Mouse (Mus musculus): ENCODE results near the gene Asb13. TPM values are rescaled to one million over a fixed set of nuclear protein-coding genes. Genes with fewer than 3 reads are reported as not detected.

Gene Asb13
- total RNA-seq (2021) = 1 to 10 TPM; 5.4 to 6.5 TPM
- long read RNA-seq, experiment 1, full-length matches to known transcripts = 15 of 21 reads
- long read RNA-seq, experiment 1, partial matches to known transcripts = 2 of 21 reads
- long read RNA-seq, experiment 1, other reads (novel, unspliced or antisense) = 4 of 21 reads
- long read RNA-seq, experiment 2, full-length matches to known transcripts = 20 of 21 reads
- long read RNA-seq, experiment 2, partial matches to known transcripts = 0 of 21 reads
- long read RNA-seq, experiment 2, other reads (novel, unspliced or antisense) = 1 of 21 reads

DNA sequence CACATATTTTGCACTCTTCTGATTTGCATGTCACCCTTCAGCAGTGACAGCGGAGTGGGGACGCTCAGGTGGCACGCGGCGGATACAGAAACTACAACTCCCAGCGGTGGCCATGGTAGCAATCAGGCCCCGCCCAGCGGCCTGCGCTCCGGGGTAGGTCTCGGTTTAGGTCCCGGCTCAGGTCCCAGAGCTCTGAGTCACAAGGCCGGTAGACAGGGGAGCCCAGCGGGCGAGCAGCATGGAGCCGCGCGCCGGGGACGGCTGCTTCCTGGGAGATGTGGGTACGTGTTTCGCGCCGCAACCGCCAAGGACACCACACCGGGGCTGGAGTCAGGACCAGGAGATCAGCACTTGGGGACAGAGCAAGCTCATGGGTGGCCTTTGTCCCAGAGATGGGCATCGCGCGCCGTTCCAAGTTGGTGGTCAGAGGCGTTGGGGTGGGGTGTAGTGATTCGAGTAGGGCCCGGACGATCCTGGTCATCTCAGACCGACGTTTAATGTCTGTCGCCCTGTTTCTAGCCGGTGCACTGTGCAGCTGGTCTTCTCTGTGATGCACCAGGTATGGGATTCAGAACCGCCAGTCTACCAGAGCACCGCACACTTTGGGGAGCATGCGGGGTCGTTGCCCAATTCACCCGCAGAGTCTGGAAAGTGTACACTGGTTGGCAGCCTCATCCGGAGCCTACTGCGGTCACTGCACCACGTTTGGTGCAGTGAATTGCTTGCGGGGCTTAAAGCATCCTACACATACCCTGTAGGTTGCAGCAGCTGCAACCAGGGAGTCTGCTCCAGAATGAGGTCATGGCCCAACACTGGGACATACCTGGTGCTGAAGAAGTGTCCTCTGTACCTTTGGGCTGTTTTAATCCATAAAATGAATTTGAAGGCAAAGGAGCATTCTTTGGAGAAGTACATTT, at the start of gene Asb13:
Gene Asb13, plus strand, starts transcription at position 138 of the 917 bp plus-strand sequence.
- intact Hi-C loops (cut with DNase I; ENCODE audit: low total_unique reads) = no loop called here
- DNase-seq = peak; percentile 84

- intact Hi-C loops (cut with DNase I; ENCODE audit: low total_unique reads) = no loop called here
- DNase-seq = no peak
Measured at GRCm38 (mm10) chr13:3590789-3591188, 43.0 kb upstream of the Asb13 start.

- intact Hi-C loops (cut with DNase I; ENCODE audit: low total_unique reads) = no loop called here
- no peak for DNase-seq
Measured at GRCm38 (mm10) chr13:3594311-3594710, 39.5 kb upstream of the Asb13 start.

DNA sequence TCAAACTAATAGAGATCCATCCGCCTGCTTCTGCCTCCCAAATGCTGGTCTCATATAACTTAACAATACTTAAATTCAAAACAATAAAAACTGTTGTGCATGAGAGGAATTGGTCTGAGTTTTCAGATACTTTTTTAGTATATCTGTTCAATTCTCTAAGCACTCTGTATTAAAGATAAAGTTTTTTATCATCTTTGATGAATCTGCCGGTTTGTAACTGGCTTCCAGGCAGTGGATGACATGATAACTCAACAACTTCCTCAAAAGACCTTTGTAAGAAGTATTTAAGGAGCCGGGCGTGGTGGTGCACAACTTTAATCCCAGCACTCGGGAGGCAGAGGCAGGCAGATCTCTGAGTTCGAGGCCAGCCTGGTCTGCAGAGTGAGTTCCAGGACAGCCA, 37.6 kb upstream of the Asb13 start:
- intact Hi-C loops (cut with DNase I; ENCODE audit: low total_unique reads) = no loop called here
- DNase-seq = no peak

- intact Hi-C loops (cut with DNase I; ENCODE audit: low total_unique reads) = no loop called here
Measured at GRCm38 (mm10) chr13:3609780-3610117, 24.1 kb upstream of the Asb13 start.

DNA sequence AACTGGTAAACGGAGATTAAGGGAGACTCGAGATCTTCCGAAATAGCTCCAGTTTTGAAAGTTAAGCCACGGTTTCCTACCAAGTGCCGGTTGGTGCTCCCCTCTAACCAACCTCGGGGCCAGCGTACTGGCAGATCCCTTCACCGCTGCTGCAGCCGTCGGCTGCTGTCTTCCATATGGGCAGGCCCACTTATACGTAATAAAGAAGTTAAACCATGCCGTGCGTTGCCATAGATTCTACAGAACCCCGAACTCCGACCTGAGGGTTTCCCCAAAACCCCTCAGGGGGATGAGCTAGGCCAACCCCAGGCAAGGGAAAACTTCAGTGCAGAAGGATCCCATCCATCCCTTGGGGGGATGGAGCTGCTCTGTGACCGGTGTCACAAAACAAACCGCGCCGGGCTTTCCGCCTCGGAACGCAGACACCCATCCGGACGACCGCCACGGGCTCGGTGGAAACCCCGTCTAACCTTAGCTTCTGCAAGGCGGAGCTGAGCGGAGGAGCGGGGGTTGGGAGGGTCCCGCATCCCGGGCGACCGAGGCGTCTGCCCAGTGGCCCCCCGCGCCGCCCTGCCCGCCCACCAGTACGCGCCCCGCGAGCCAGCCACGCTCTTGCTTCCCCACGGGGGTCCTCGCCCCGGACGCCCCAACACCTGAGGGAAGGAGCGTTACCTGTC, 23.6 kb upstream of the Asb13 start:
- DNase-seq = peak; percentile 3
- intact Hi-C loops (cut with DNase I; ENCODE audit: low total_unique reads) = no loop called here

More at GRCm38 (mm10) chr13:3609780-3610117, 24.1 kb upstream of the Asb13 start:
- DNase-seq = no peak

- DNase-seq = peak; percentile 99
- intact Hi-C loops (cut with DNase I; ENCODE audit: low total_unique reads) = no loop called here
Measured at GRCm38 (mm10) chr13:3610795-3611438, 22.9 kb upstream of the Asb13 start, which contains the start of gene Fam208b. Gene Fam208b, minus strand, starts transcription at chr13:3611108.

DNA sequence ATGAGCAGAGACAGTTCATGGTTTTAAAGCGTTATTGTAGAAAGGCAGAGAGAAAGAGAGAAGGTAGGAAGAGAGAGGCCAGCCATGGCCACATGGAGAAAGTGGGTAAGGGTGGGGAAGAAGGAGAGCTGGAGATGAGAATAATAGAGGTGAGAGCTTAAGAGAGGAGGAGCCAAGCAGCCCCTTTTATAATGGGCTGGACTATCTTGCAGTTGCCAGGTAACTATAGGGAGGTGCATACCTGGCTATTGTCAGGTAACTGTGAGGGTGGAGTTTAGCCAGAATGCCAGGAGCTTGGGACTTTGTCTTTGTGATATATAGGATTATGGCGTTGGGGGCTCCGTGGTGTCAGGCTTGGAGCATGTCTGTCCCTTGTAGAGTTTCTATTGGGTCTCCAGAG, 6.7 kb upstream of the Asb13 start:
- DNase-seq = no peak
- intact Hi-C loops (cut with DNase I; ENCODE audit: low total_unique reads) = no loop called here

- intact Hi-C loops (cut with DNase I; ENCODE audit: low total_unique reads) = no loop called here
- DNase-seq = no peak
Measured at GRCm38 (mm10) chr13:3628102-3628501, 5.7 kb upstream of the Asb13 start.

- intact Hi-C loops (cut with DNase I; ENCODE audit: low total_unique reads) = no loop called here
- no peak for DNase-seq
Measured at GRCm38 (mm10) chr13:3632551-3632950, 1.3 kb upstream of the Asb13 start.

DNA sequence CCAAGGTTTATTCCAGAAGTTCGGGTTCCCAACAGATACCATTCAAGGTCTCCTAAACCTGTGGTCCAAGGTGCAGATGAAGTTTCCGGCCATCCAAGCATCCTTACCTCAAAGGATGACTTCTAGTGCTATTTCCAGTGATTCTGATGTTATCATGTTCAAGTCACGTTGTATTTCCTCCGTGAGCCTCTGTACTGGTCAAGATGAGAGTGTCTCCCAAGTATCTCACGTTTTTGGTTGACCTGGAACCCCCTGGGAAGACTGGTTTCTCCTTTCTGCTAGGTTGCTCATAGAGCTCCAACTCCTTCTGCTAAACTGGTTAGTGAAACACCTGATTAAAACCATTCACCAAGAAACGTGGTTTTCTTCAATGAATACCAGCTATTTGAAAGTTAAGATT, 701 bp upstream of the Asb13 start:
- intact Hi-C loops (cut with DNase I; ENCODE audit: low total_unique reads) = no loop called here
- DNase-seq = no peak

- intact Hi-C loops (cut with DNase I; ENCODE audit: low total_unique reads) = no loop called here
- DNase-seq = no peak
Measured at GRCm38 (mm10) chr13:3635076-3635475, 1.2 kb downstream of the Asb13 start.

DNA sequence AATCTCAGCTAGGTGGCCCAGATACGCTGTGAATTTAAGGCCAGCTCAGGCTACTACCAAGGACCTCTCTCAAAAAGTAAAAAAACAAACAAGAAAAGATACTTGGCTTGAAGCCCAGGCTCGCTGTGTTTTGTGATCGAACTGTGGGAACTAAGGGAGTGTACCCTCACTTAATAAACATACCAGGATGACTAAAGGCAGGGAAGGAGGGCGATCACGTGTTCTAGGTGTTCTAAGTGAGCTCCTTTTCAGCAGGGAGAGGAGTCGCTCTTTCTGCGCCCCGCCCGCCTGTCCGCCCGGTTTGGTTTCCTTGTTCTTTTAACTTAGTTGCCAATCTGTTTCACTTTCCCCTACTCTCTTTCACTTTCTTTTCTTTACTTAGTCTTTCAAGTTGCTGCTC, 3.0 kb downstream of the Asb13 start:
- intact Hi-C loops (cut with DNase I; ENCODE audit: low total_unique reads) = no loop called here
- DNase-seq = no peak

GRCm38 (mm10) chr13:3642049-3642448, 8.2 kb downstream of the Asb13 start:
- peak; percentile 11 for DNase-seq
- intact Hi-C loops (cut with DNase I; ENCODE audit: low total_unique reads) = no loop called here

DNA sequence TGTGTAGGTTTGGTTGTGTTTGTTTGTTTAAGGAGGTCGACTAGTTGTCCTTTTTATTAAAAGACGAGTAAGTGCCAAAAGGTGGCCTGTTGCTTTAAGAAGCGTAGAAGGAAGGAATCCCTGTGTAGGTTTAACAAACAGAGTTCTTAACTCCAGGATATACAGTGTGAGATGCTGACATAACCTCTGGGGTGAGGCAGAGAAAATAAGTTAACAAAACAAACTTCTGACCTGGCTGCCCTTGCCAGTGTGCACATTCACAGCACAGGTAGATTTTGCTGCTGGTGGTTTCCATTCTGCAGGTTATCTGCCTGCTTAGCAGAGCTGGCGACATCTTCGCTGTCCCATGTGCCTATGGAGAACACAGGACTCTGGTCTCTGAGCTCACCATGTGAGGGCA, 8.7 kb downstream of the Asb13 start:
- intact Hi-C loops (cut with DNase I; ENCODE audit: low total_unique reads) = no loop called here

GRCm38 (mm10) chr13:3644871-3645270, 11.0 kb downstream of the Asb13 start:
- no peak for DNase-seq
- intact Hi-C loops (cut with DNase I; ENCODE audit: low total_unique reads) = no loop called here

More for the DNA sequence above, 8.7 kb downstream of the Asb13 start:
- no peak for DNase-seq

- DNase-seq = no peak
- intact Hi-C loops (cut with DNase I; ENCODE audit: low total_unique reads) = no loop called here
Measured at GRCm38 (mm10) chr13:3645919-3646318, 12.1 kb downstream of the Asb13 start.

DNA sequence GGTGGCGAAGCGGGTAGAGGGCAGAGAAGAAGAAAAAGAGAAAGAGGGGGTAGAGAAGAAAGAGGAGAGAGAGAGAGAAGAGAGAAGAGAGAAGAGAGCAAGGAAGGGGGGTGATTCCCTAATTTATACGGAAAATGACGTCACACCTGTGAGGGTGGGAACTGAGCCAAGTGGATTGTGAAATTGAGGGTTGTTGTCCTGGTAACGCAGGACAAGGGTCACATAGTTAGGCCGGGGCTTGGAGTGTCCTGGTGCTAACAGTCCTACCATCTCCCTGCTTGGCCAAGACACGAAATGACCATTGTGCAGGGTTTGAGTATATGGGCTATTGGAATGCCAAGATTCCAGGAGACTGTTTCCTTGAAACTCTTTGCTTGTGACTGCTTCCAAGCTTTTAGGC, 12.7 kb downstream of the Asb13 start:
- intact Hi-C loops (cut with DNase I; ENCODE audit: low total_unique reads) = no loop called here
- DNase-seq = no peak

- intact Hi-C loops (cut with DNase I; ENCODE audit: low total_unique reads) = no loop called here
- no peak for DNase-seq
Measured at GRCm38 (mm10) chr13:3650569-3650968, 16.7 kb downstream of the Asb13 start.

DNA sequence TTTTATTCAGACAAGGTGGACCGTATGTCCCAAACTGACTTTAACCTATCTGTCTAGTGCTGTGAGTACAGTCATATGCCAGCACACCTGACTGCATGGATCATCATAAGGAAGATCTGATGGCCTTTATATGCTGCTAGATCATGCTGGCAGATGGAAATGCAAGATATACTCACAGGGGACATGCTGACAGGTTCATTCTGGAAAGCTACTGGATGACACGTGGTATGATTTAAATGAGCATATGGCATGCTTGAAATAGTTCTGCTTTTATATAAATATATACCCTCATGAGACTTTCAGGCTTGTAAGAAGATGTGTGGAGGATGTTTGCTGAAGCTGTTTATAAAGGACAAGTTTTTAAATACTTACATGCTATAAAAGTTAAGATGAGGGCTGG, 20.6 kb downstream of the Asb13 start:
- intact Hi-C loops (cut with DNase I; ENCODE audit: low total_unique reads) = no loop called here

More for the DNA sequence above, 20.6 kb downstream of the Asb13 start:
- no peak for DNase-seq

Measured in gastrocnemius, postnatal 14 days (tissue).